Mouse (Mus musculus) forebrain, embryonic 10.5 days (tissue): ENCODE data around the gene Runx1. TPM values are rescaled to one million over a fixed set of nuclear protein-coding genes. Genes with fewer than 3 reads are reported as not detected.

ENCODE experiments used
- DNase-seq: peaks from one replicate; pipeline ENCODE4 v3.0.0-alpha.2; 2017; ENCODE audit warnings: low spot score; ENCODE audit errors: extremely low spot score
- H3K27ac ChIP-seq: fragments of 300-500 bp; sonication (generic); 2 replicates; pipeline ENCODE4 v1.5.1; 2016; ENCODE audit warnings: mild to moderate bottlenecking
- H3K27me3 ChIP-seq: fragments of 300-500 bp; sonication (generic); 2 replicates; pipeline ENCODE4 v1.6.1; 2016; ENCODE audit warnings: mild to moderate bottlenecking; ENCODE audit not compliant: poor library complexity, severe bottlenecking
- H3K36me3 ChIP-seq: fragments of 300-500 bp; sonication (generic); replicated peaks from 2 replicates; pipeline ENCODE4 v1.6.1; 2016; ENCODE audit warnings: mild to moderate bottlenecking, moderate library complexity
- H3K4me1 ChIP-seq: fragments of 300-500 bp; sonication (generic); 2 replicates; pipeline ENCODE4 v1.6.1; 2016
- H3K4me3 ChIP-seq: fragments of 300-500 bp; sonication (generic); 2 replicates; pipeline ENCODE4 v1.5.1; 2016; ENCODE audit warnings: mild to moderate bottlenecking, moderate library complexity
- H3K9me3 ChIP-seq: fragments of 300-500 bp; sonication (generic); 2 replicates; pipeline ENCODE4 v1.6.1; 2016; ENCODE audit warnings: mild to moderate bottlenecking, moderate library complexity
- WGBS: fragments of 180-500 bp; shearing (Covaris S2); methylation state at CpG from one replicate; pipeline ENCODE4 v1.1.7; 2016; 5-methylcytosine and 5-hydroxymethylcytosine counted together
- polyA plus RNA-seq: library from polyadenylated mRNA; unstranded; fragments of >200 nt; fragmentation: Nextera tagmentation; extraction: Ambion mirVana; gene quantifications from 2 replicates; pipeline ENCODE4 v1.2.1, GENCODE M21; 2016

Runx1 gene
- polyA plus RNA-seq, 1 experiment from 2014 or later, result 2.3 TPM

DNA sequence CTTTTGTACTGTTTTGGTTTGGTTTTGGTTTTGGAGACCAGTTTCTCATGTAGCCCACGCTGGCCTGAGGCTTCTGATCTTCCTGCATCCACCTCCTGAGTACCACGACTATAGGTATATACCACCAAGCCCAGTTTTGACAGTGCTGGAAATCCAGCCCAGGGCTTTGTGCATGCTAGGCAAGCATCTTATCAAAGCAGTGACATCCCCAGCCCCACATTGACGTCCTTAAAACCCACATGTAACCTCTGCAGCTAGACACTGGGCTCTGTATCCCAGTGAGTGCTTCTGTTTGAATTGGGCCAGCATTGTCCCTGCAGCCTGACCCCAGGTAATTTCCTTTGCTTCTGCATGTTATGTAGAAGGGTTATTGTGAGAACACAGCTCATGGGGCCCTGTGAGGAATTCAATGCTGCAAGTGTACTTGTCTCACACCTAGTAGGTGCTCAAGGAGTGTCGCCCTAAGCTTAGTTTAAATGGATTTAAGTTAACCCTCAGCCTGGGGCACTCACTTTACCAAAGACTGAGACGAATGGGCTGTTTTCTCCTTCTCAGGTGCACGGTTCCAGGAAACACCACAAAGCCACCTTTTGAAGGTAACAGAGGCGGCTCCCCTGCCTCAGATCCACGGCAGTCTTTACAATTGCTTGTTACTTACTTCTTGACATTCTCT is 15.2 kb downstream of the Runx1 start:
- Histone ChIP-seq H3K27ac (no peak overlapping the region), H3K27me3 (no peaks in the 10 kb centered on the region), H3K4me3 (no peak overlapping the region), H3K36me3 (no peaks in the 10 kb centered on the region), H3K9me3 (no peaks in the 10 kb centered on the region), H3K4me1 (0 out of 2 replicates have a peak, but pooled peaks cover 4% of the 10 kb centered on the region)
- DNase-seq, result no peak
- 84% methylated on average over 8 of the region's 8 CpGs for WGBS

DNA sequence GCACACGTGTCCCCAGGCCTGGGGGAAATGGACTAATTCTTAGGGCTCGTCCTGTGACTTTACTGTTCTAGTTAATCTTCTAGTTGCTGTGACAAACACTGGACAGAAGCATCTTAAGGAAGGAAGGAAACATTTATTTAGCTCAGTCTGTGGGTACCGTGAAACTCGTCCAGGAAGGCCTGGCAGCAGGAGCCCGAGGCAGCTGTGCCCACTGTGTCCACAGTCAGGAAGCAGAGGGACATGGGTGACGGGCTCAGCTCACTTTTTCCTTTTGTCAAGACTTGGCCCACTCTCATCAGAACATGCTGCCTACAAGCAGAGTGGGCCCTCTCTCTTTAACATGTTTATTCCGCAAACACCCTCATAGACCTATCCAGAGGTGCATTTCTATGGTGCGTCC is 18.2 kb downstream of the Runx1 start:
- no peaks in the 10 kb centered on the region for H3K9me3 ChIP-seq
- 90% methylated on average over 8 of the region's 8 CpGs for WGBS
- no peak overlapping the region for H3K27ac ChIP-seq
- H3K4me1 ChIP-seq, result no peaks in the 10 kb centered on the region
- no peak overlapping the region for H3K4me3 ChIP-seq
- H3K27me3 ChIP-seq, result no peaks in the 10 kb centered on the region
- DNase-seq, result no peak
- H3K36me3 ChIP-seq, result no peaks in the 10 kb centered on the region

DNA sequence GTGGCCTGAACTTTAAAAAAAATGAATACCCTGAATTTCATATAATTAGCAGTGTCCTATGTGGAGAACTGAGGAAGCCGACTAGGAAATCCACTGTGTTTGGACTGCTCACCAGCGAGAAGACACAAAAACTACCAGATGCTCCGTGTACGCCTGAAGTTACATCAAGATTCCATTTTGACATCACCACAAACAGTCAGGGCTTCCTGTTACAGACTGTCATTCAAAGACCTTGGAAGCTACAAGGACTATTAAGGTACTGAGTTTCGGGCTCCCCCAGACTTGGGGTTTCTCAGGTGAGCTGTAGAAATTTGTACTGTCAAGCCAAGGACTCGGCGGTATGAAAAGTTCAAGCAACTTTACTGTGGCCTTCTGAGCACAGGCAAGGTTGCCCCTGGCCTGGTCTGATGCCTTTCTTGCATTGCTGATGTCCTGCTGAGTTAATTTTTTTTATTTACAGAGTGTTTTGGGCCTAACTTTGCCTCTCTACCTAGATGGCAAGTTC is 22.8 kb downstream of the Runx1 start:
- Histone ChIP-seq H3K9me3 (no peaks in the 10 kb centered on the region), H3K4me1 (no peaks in the 10 kb centered on the region), H3K27ac (no peak overlapping the region), H3K4me3 (no peak overlapping the region), H3K36me3 (no peaks in the 10 kb centered on the region), H3K27me3 (no peaks in the 10 kb centered on the region)
- no peak for DNase-seq
- 92% methylated on average over 7 of the region's 7 CpGs for WGBS

DNA sequence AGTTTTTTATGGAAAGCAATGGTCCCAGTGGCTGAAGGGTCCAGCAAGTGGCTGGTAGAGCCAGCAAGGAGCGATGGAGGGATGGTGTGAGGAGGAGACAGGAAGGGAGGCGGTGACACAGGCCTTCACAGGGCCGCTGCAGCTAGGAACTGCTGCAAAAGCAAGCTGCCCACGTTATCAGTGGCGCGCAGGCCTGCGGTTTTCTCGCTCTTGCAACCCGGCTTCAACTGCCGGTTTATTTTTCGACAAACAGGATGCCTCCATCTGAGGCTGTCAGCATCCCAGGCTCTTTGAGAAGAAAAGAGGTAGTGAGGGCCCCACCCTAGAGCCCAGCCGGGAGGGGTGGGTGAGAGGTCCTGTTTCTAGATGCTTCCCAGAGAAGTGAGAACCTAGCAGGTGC is 24.4 kb downstream of the Runx1 start:
- Histone ChIP-seq H3K27me3 (no peaks in the 10 kb centered on the region), H3K36me3 (no peaks in the 10 kb centered on the region), H3K4me3 (no peak overlapping the region), H3K9me3 (no peaks in the 10 kb centered on the region), H3K27ac (no peak overlapping the region), H3K4me1 (no peaks in the 10 kb centered on the region)
- 88% methylated on average over 12 of the region's 12 CpGs for WGBS
- DNase-seq, result no peak

DNA sequence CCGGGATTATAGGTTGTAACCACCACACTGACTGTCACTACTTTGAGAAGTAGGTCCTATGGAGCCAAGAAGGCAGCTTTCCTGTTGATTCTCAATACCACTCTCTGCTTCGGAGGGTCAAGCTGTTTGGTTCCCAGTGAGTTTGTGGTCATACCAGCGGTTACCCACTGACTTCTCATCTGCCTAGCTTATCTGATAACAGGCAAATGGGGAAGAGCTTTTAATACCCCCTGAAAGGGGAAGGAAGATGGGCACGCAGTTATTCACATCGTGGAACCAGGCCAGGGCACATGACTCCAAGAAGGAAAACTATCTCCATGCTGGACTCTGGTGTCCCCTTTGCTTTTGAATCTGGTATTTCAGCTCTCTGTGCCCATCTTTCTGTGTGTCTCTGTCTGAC is 25.1 kb downstream of the Runx1 start:
- Histone ChIP-seq H3K27ac (no peak overlapping the region), H3K27me3 (no peaks in the 10 kb centered on the region), H3K4me1 (no peaks in the 10 kb centered on the region), H3K36me3 (no peaks in the 10 kb centered on the region), H3K9me3 (no peaks in the 10 kb centered on the region), H3K4me3 (no peak overlapping the region)
- WGBS, result 85% methylated on average over 5 of the region's 5 CpGs
- DNase-seq, result no peak

DNA sequence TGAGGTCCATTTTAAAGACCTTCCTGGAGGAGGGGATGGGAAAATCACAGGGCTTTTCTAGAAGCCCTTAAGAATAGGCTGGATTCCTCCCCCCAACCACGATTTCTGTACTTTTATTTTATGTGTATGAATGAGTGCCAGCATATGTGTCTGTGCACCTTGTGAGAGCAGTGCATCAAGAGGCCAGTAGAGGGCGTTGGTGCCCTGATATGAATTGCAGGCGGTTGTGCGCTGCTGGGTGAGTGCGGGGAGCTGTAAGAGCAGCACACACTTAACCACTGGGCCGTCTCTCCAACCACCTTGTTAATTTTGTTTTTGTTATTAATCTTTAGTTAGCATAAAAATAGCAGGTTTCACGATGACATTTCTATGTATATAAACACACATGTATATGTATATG is 26.0 kb downstream of the Runx1 start:
- Histone ChIP-seq H3K27ac (no peak overlapping the region), H3K4me3 (no peak overlapping the region), H3K27me3 (no peaks in the 10 kb centered on the region), H3K36me3 (no peaks in the 10 kb centered on the region), H3K9me3 (no peaks in the 10 kb centered on the region), H3K4me1 (no peaks in the 10 kb centered on the region)
- WGBS, result 92% methylated on average over 7 of the region's 7 CpGs
- DNase-seq, result no peak

DNA sequence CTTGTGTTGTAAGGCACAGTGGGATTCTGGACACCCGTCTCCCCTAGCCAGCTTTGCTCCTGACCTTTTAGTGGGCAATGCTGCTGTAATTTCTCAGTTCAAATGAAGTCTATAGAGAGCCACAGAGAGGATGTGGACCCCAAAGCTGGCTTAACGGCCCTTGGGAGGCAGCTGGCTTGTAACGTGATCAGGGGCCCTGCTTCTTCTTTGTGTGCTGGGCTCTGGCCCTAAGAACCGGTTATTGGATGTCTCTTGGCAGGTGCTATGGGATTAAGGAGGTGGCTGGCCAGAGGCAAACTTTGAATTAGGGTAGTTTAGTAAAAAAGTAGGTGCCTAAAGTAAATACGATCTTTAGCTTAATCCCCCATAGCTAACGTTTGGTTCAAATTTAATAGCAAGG is 31.8 kb downstream of the Runx1 start:
- DNase-seq, result no peak
- 17% methylated on average over 6 of the region's 6 CpGs for WGBS
- Histone ChIP-seq H3K4me3 (no peak overlapping the region), H3K9me3 (no peaks in the 10 kb centered on the region), H3K27me3 (no peaks in the 10 kb centered on the region), H3K27ac (peak overlapping the region; percentile 2; the same call in 1 of the 2 replicates), H3K4me1 (peaks cover 13% of the 10 kb centered on the region), H3K36me3 (no peaks in the 10 kb centered on the region)

DNA sequence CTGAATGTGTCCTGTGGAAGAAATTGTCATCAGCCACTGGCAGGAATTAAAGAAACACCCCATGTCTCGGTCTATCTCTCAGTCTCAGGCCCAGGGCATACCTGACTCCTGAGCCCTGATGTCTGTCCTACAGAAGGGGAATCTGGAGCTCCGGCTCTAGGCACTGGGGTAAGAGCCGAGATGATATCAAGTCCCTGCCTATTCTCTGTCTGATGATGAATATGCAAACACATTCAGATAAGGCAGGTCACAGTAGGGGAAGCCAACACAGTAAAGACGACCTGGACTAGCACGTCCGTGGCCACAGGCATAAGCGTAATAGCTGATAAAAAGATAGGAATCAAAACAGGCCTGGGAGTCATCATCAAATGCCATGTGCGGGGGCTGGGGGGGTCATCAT is 32.2 kb downstream of the Runx1 start:
- Histone ChIP-seq H3K27ac (peak overlapping the region; percentile 2; the same call in 1 of the 2 replicates), H3K27me3 (no peaks in the 10 kb centered on the region), H3K4me3 (no peak overlapping the region), H3K4me1 (peaks cover 13% of the 10 kb centered on the region), H3K9me3 (no peaks in the 10 kb centered on the region), H3K36me3 (no peaks in the 10 kb centered on the region)
- no peak for DNase-seq
- WGBS, result 62% methylated on average over 8 of the region's 8 CpGs

DNA sequence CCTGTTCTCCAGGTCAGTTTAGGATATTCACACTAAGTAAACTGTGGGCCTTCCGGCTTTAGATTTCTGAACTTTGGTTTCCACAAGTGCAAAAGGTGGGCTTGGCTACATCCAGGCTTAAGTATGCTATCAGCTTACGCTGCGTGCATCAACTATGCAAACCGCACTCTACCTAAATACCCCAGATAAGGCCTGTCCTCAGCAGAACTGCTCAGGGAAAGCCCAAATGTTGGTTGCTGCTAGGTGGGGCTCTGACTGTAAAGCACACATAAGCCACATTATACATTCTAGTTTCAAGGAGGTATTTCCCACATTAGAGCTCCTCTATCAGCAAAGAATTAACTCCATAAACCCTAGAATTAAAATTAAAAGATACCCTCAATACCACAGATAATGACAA is 33.0 kb downstream of the Runx1 start:
- WGBS, result 92% methylated on average over 4 of the region's 4 CpGs
- H3K27ac ChIP-seq, result no peak overlapping the region
- DNase-seq, result no peak
- peaks cover 13% of the 10 kb centered on the region for H3K4me1 ChIP-seq
- no peaks in the 10 kb centered on the region for H3K27me3 ChIP-seq
- no peaks in the 10 kb centered on the region for H3K9me3 ChIP-seq
- no peaks in the 10 kb centered on the region for H3K36me3 ChIP-seq
- no peak overlapping the region for H3K4me3 ChIP-seq

DNA sequence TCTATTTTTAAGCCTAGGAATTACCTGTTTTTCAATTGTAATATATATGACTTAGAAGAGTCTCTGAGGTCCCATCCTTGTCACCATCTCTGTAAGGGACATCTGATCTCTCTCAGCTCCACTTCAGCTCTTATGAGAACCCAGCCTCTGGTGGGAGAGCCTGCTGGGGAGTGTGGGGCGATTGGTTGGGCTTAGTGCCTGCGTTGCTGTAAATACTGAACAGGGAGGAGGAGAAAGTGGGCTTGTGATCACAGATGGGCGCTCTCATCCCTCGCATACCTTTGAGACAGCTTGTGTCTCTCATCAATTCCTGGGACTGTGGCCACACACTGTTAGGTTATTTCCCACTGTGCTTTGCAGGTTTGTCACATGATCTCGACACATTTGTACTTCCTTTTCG is 35.3 kb downstream of the Runx1 start:
- no peak for DNase-seq
- H3K36me3 ChIP-seq, result no peaks in the 10 kb centered on the region
- no peak overlapping the region for H3K4me3 ChIP-seq
- no peaks in the 10 kb centered on the region for H3K27me3 ChIP-seq
- peaks cover 13% of the 10 kb centered on the region for H3K4me1 ChIP-seq
- H3K9me3 ChIP-seq, result no peaks in the 10 kb centered on the region
- H3K27ac ChIP-seq, result no peak overlapping the region
- 91% methylated on average over 6 of the region's 6 CpGs for WGBS

DNA sequence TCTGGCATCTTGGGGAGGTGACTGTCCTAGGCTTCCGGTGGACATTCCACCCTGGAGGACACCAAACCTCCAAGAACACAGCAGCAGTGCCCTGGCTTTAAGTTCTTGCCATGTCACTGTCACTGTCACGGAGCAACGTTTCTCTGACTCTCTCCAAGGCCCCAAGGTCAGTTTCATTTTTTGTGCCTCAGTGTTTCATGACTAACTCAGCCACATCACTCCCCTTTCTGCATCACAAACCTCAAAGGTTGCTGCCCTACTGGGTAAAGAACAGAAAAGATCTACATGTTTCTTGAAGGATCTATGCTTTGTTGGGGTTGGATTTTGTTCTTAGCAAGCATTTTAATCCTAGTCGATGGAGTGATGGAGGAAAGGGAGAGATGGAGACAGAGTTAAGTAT is 36.1 kb downstream of the Runx1 start:
- Histone ChIP-seq H3K27ac (no peak overlapping the region), H3K27me3 (no peaks in the 10 kb centered on the region), H3K36me3 (no peaks in the 10 kb centered on the region), H3K4me3 (no peak overlapping the region), H3K9me3 (no peaks in the 10 kb centered on the region), H3K4me1 (peaks cover 13% of the 10 kb centered on the region)
- 83% methylated on average over 4 of the region's 4 CpGs for WGBS
- no peak for DNase-seq

DNA sequence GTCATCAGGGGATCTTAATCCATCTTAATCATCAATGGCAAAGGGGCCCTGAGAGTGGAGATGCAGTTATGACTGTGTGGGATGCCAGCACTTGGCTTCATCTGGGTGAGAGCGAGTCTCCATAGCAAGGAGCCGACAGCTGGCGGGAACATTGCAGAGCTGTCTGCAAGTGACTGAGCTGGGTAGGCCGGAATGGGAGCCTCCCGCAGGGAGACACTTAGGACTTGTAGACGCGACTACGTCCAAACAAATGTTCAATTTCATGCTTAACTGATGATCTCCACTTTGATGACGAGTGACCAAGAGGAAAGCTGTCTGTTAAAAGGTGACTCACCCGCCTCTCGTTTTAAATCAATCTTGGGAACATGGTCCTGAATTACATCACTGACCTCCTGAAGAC is 37.5 kb downstream of the Runx1 start:
- peaks cover 11% of the 10 kb centered on the region for H3K4me1 ChIP-seq
- H3K36me3 ChIP-seq, result no peaks in the 10 kb centered on the region
- WGBS, result 71% methylated on average over 11 of the region's 11 CpGs
- H3K27me3 ChIP-seq, result no peaks in the 10 kb centered on the region
- no peak overlapping the region for H3K4me3 ChIP-seq
- no peaks in the 10 kb centered on the region for H3K9me3 ChIP-seq
- no peak overlapping the region for H3K27ac ChIP-seq
- no peak for DNase-seq

DNA sequence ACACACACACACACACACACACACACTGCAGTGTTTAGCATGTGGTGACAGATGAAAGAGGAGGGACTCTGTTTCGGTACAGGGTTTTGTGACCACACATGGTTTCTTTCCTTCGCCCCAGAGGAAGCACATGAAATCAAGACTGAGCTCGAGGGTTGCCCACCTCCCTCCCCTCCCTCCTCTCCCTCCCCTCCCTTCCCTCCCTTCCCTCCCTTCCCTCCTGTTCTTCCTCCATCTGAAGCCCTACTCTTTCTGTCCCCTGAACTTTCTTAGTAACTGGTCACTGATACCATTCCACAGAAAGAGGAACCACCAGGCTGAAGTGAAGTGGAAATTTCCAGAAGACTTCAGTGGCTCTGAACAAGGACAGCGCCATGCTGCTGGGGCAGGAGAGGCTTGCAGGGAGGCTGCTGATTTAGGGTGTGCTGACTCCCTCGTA is 39.0 kb downstream of the Runx1 start:
- H3K4me3 ChIP-seq, result no peak overlapping the region
- no peak for DNase-seq
- H3K9me3 ChIP-seq, result no peaks in the 10 kb centered on the region
- H3K27me3 ChIP-seq, result no peaks in the 10 kb centered on the region
- no peaks in the 10 kb centered on the region for H3K36me3 ChIP-seq
- 84% methylated on average over 5 of the region's 5 CpGs for WGBS
- peaks cover 11% of the 10 kb centered on the region for H3K4me1 ChIP-seq
- H3K27ac ChIP-seq, result no peak overlapping the region
